Mouse (Mus musculus) G1E (cell line): ENCODE data around the gene Arnt. TPM values are rescaled to one million over a fixed set of nuclear protein-coding genes. Genes with fewer than 3 reads are reported as not detected.

Experiments used
- ATAC-seq: 2 replicates; pipeline ENCODE4 v1.8.0; 2016; ENCODE audit warnings: mild to moderate bottlenecking; ENCODE audit not compliant: insufficient number of reproducible peaks, poor library complexity, low FRiP score, severe bottlenecking; ENCODE audit errors: extremely low read depth
- DNase-seq: peaks from one replicate; pipeline ENCODE4 v3.0.0; 2012; ENCODE audit warnings: low spot score
- H3K27me3 ChIP-seq: 2 replicates; pipeline ENCODE4 v1.6.1; 2012; ENCODE audit warnings: mild to moderate bottlenecking, low read length, inconsistent platforms; ENCODE audit not compliant: insufficient read depth
- H3K36me3 ChIP-seq: replicated peaks from 2 replicates; pipeline ENCODE3; 2012; ENCODE audit warnings: mild to moderate bottlenecking, inconsistent platforms
- H3K4me1 ChIP-seq: 2 replicates; pipeline ENCODE4 v1.6.1; 2012; ENCODE audit warnings: low read depth, low read length, inconsistent platforms, mixed read lengths; ENCODE audit not compliant: insufficient read depth
- H3K4me3 ChIP-seq: 2 replicates; pipeline ENCODE4 v1.5.1; 2012; ENCODE audit warnings: low read depth, mild to moderate bottlenecking, inconsistent platforms, low read length, moderate library complexity, mixed read lengths
- H3K9me3 ChIP-seq: replicated peaks from 2 replicates; pipeline ENCODE4 v1.6.1; 2012; ENCODE audit warnings: inconsistent platforms
- CTCF ChIP-seq: IDR thresholded peaks from 2 replicates; pipeline ENCODE4 v1.5.1; 2012; ENCODE audit warnings: low read depth, low read length, inconsistent platforms, mixed read lengths
- GATA1 ChIP-seq: IDR thresholded peaks from 2 replicates; pipeline ENCODE4 v1.6.1; 2012; ENCODE audit warnings: borderline replicate concordance, low read length, inconsistent platforms, mixed read lengths
- GATA2 ChIP-seq: IDR thresholded peaks from 2 replicates; pipeline ENCODE4 v1.6.1; 2012; ENCODE audit warnings: low read depth, low read length, inconsistent platforms, borderline replicate concordance
- POLR2AphosphoS5 ChIP-seq: IDR thresholded peaks from 2 replicates; pipeline ENCODE4 v1.6.1; 2012; ENCODE audit warnings: low read depth, low read length, inconsistent platforms; ENCODE audit not compliant: insufficient replicate concordance
- TAL1 ChIP-seq: conservative IDR thresholded peaks from 2 replicates; pipeline ENCODE4 v1.6.1; 2012; ENCODE audit warnings: low read depth, low read length, inconsistent platforms, mixed read lengths
- polyA plus RNA-seq: library from polyadenylated mRNA; stranded (reverse); fragments of >175 nt; gene quantifications from 2 replicates; pipeline ENCODE4 v1.2.3, GENCODE M21; 2012
- total RNA-seq, 2 experiments: library from RNA; stranded (forward) in 1 of 2; stranded (reverse) in 1 of 2; fragments of 200-1000 nt in 1 of 2; fragments of >200 nt in 1 of 2; fragmentation: Nextera tagmentation in 1 of 2; gene quantifications; 2 replicates each; pipeline ENCODE4 v1.2.3; 2014 to 2017

Gene Arnt
- total RNA-seq (2014; fragmentation: Nextera tagmentation) = 164 and 171 TPM in 2 replicates
- 37.6 and 41.6 TPM in 2 replicates for total RNA-seq (2017)
- 53.0 and 53.5 TPM in 2 replicates for polyA plus RNA-seq

DNA sequence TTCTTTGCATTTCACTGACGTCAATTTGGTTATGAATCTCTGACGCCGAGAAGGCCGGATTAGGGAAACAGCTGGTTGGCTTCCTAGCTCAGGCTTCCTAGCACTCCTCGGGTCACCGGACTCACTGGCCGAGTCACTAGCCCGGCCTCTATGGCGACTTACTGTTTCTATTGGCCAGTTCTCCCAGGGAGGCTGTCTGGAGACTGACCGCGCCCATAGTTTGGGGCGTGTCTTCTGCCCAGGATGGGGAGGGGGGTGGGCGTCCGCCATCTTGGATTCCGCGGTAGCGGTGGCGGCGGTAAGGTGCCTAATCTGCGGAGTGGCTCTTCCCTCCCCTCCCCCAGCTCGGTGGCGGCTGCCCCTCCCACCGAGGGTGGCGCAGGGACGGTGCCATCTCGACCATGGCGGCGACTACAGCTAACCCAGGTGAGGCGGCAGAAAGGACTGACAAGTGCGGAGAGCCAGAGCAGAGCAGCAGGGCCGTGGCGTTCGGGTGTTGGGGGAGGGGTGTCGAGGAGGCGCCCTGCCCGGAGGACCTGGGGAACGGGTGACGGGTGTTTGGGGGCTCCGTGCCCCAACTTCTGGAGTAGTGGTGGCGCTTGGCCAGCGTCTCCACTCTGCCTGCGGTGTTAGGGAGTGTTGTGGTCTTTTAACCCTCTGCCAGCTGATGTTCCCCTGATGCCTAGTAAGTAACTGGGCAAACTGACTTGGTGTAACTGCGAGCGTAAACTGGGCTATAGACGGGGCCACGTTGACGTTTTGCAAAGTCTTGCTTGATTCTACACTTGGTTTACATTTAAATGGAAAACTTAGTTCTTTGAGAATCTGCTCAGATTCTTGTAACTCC lies at the start of gene Arnt:
Arnt (plus strand) TSS at position 253 of the 847 bp plus-strand sequence.
- Histone ChIP-seq H3K36me3 (peaks cover 27% of the 10 kb centered on the region), H3K4me1 (peaks cover 31% of the 10 kb centered on the region), H3K4me3 (peak within 1 kb of the TSS; percentile 87), H3K9me3 (no peaks in the 10 kb centered on the region), H3K27me3 (no peaks in the 10 kb centered on the region)
- peak; percentile 99 for DNase-seq
- TF ChIP-seq GATA2 (no peak), TAL1 (no peak), CTCF (no peak), POLR2AphosphoS5 (no peak), GATA1 (no peak)
- ATAC-seq = peak; percentile 100

DNA sequence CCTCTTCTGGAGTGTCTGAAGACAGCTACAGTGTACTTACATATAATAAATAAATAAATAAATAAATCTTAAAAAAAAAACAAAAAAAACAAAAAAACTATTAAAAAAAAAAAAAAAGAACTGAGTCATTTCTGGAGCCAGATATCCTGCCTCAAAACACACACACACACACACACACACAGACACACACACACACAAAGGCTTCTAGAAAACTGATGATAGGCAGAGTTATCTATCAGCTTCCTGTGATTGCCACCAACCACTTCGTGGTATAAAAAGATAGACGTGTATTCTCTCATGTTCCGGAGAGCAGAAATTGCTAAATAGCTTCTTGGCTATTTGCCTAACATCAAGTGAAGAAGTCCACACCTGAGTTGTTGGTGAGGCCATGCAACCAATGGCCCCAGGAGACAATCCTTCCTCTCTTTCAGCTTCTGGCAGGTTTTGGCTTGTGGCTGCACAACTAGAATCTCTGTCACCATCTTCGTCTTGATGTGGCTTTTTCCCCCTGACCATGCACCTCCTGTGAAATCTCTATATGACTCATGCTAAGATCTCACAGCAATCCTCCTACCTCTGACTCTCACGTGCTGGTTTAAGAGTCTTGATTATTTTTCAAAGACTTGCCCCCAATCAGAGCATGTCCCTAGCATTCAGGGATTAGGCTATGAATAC lies 48.6 kb upstream of the Arnt start:
- no peak for TF ChIP-seq GATA1
- TF ChIP-seq CTCF = no peak
- TF ChIP-seq GATA2 = no peak
- TF ChIP-seq POLR2AphosphoS5 = no peak
- TF ChIP-seq TAL1 = no peak
- ATAC-seq = no peak
- no peaks in the 10 kb centered on the region for H3K9me3 ChIP-seq
- H3K4me1 ChIP-seq = peaks cover 56% of the 10 kb centered on the region
- no peaks in the 10 kb centered on the region for H3K27me3 ChIP-seq
- no peak overlapping the region for H3K4me3 ChIP-seq
- no peaks in the 10 kb centered on the region for H3K36me3 ChIP-seq
- DNase-seq = no peak

DNA sequence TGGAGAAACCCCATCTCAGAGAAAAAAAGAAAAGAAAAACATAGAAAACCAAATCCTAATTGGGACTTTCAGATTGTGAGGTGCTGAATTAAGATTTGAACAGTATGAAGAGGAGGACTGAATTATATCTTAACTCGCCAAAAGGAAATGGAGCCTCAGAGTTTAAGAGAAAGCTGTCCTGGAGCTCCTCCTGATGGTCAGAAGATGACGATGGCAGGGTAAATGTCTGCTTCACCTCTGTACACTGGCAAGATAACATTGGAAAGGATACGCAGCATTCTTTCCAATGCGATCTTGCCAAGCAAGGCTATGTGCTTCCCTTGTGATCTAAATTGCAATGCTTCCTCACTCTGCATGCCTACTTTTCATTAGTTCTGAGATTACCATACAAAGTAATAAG lies 39.8 kb upstream of the Arnt start:
- Histone ChIP-seq H3K4me1 (peaks cover 7% of the 10 kb centered on the region), H3K9me3 (peaks cover 10% of the 10 kb centered on the region), H3K4me3 (no peak overlapping the region), H3K36me3 (peaks cover 2% of the 10 kb centered on the region), H3K27me3 (no peaks in the 10 kb centered on the region)
- ATAC-seq (peak; percentile 49; the same call in 1 of the 2 replicates), DNase-seq (peak; percentile 30)
- TF ChIP-seq GATA1 = no peak
- peak; percentile 33; the same call in 1 of the 2 replicates for TF ChIP-seq CTCF
- TF ChIP-seq GATA2 = no peak
- TF ChIP-seq POLR2AphosphoS5 = no peak
- TF ChIP-seq TAL1 = no peak

DNA sequence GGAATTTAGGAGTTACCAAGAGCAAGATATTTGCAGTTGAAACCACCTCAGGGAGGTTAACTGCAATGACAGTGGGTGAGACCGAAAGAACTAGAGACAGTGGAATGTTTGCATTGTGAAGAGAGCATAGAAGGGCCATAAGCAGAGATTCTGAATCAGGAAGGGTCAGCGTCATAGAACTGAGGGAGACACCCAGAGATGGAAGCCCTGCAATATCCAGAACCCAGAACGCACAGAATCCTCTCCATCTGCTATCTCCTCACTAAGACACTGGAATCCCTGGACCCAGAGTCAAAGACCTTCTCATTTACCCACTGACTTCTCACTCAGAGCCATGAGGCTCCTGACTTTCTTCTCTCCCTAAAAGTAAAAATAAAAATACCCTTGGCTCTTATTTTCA lies 31.4 kb upstream of the Arnt start, which contains the start of gene 4930558C23Rik:
4930558C23Rik (minus strand) TSS at position 101 of the 400 bp plus-strand sequence.
- ATAC-seq (no peak), DNase-seq (no peak)
- H3K4me3 ChIP-seq = no peak within 1 kb of the TSS
- no peak for TF ChIP-seq GATA1
- TF ChIP-seq TAL1 = no peak
- TF ChIP-seq CTCF = no peak
- no peak for TF ChIP-seq GATA2
- no peak for TF ChIP-seq POLR2AphosphoS5
- peaks cover 5% of the 10 kb centered on the region for H3K4me1 ChIP-seq
- H3K36me3 ChIP-seq = no peaks in the 10 kb centered on the region
- H3K9me3 ChIP-seq = no peaks in the 10 kb centered on the region
- H3K27me3 ChIP-seq = no peaks in the 10 kb centered on the region

DNA sequence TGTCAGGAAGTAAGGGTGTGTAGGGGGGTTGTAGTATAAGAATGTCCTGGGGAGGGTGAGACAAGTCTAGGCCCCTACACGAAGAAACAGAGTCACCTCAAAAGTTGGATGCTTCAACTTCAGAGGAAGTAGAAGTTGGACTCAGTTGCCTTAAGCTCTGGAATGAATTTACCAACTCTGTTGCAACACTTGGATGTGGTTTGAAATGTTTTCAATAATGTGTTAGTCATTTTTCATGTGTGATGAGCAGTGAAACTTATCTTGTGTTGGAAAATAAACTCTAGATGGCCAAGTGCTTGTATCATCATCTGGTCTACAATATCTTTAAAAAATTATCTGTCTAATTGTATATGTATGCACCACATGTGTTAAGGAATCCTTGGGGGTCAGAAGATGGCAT lies 26.5 kb upstream of the Arnt start:
- H3K4me3 ChIP-seq = no peak overlapping the region
- no peaks in the 10 kb centered on the region; the same call in 1 of the 2 replicates for H3K27me3 ChIP-seq
- ATAC-seq (no peak), DNase-seq (no peak)
- H3K36me3 ChIP-seq = no peaks in the 10 kb centered on the region
- H3K4me1 ChIP-seq = peaks cover 4% of the 10 kb centered on the region; the same call in 1 of the 2 replicates
- H3K9me3 ChIP-seq = no peaks in the 10 kb centered on the region
- TF ChIP-seq CTCF (no peak), GATA1 (no peak), POLR2AphosphoS5 (no peak), TAL1 (no peak)

DNA sequence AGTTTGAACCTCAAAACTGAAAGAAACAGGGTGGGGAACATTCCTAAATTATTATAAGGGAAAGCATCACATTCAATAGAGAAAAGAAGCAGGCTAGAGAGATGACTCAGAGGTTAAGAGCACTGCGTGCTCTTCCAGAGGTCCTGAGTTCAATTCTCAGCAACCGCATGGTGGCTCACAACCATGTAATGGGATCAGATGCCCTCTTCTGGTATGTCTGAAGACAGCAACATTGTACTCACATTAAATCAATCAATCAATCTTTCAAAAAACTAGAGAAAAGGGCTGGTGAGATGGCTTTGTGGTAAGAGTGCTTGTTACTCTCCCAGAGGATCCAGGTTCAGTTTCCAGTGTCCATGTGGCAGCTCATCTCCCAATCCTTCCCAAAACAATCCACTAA lies 25.3 kb upstream of the Arnt start:
- no peak for ATAC-seq
- H3K36me3 ChIP-seq = no peaks in the 10 kb centered on the region
- TF ChIP-seq POLR2AphosphoS5 = no peak
- TF ChIP-seq GATA1 = no peak
- TF ChIP-seq TAL1 = no peak
- H3K27me3 ChIP-seq = no peaks in the 10 kb centered on the region; the same call in 1 of the 2 replicates
- no peaks in the 10 kb centered on the region for H3K9me3 ChIP-seq
- DNase-seq = no peak
- H3K4me3 ChIP-seq = no peak overlapping the region
- H3K4me1 ChIP-seq = peaks cover 4% of the 10 kb centered on the region; the same call in 1 of the 2 replicates
